Mouse (Mus musculus): ENCODE data around the gene Mfap3. TPM values are rescaled to one million over a fixed set of nuclear protein-coding genes. Genes with fewer than 3 reads are reported as not detected.
"Not testable (repeated sequence)": the region's sequence is repeated elsewhere in the genome, so short reads cannot be mapped to it uniquely, and the experiment has no call there.

Gene Mfap3
- polyA plus RNA-seq, 1 experiment from 2014 or later = 60.4 TPM

DNA sequence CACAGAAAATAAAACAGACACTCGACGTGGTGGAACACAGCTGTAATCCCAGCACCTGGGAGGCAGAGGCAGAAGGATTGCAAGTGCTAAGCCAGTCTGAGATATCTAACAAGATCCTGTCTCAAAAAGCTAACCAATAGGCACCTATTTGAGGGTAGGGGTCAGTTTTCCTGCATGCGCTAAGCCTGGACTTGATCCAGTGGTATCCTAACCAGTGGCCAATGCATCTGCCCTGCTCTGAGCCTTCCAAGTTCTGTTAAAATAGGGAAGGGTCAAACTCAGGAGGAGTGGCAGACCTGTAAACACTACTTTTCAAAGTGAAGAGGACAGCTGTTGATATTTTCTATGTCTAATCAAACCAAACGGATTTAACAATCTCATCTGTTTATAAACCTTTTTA is 13.8 kb downstream of the Mfap3 start:
- WGBS = 90% methylated on average over 4 of the region's 4 CpGs
- Histone ChIP-seq H3K4me3 (replicated peaks) (no peak overlapping the region), H3K9ac (replicated peaks) (no peak overlapping the region), H3K27me3 (no peaks in the 10 kb centered on the region), H3K9me3 (no peaks in the 10 kb centered on the region), H3K36me3 (peaks cover 42% of the 10 kb centered on the region), H3K4me2 (replicated peaks) (no peak overlapping the region), H3K27ac (peak overlapping the region; percentile 91), H3K4me1 (replicated peaks) (peaks cover 24% of the 10 kb centered on the region)
- ATAC-seq = no peak

GRCm38 (mm10) chr11:57535912-57536311 is 17.4 kb downstream of the Mfap3 start:
- H3K36me3 ChIP-seq = peaks cover 14% of the 10 kb centered on the region
- WGBS = 88% methylated on average over 5 of the region's 5 CpGs
- H3K27ac ChIP-seq = no peak overlapping the region
- H3K4me2 ChIP-seq (replicated peaks) = no peak overlapping the region
- H3K9me3 ChIP-seq = no peaks in the 10 kb centered on the region
- H3K4me3 ChIP-seq (replicated peaks) = no peak overlapping the region
- ATAC-seq = no peak
- no peak overlapping the region for H3K9ac ChIP-seq (replicated peaks)
- H3K27me3 ChIP-seq = no peaks in the 10 kb centered on the region
- peaks cover 28% of the 10 kb centered on the region for H3K4me1 ChIP-seq (replicated peaks)

DNA sequence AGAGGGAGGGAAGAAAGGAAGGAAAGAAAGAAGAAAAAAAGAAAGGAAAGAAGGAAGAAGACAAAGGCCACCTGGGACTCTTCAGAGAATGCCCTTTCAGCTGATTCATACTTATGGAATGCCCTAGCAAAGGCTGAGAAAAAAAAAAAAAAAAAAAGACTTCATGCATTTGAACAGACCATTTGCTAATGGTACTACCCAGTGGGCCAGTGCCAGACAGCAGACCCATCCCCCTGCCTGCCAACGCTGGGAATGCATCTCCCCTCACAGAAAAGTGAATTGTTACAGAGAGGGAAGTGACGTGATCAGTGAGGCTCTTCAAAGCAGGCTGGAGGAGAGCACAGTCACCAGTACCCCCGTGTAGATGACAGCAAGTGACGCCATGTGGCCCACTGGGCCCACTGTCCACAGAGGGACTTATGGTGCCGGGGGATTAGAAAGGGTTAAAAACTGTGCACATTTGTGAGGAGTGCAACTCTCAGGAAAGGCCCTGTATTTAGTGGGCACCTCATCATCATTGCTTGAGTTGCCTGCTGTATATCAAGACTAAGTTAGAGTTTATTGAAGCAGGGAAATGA is 21.5 kb downstream of the Mfap3 start:
- H3K27ac ChIP-seq = peak overlapping the region; percentile 57
- peaks cover 14% of the 10 kb centered on the region for H3K4me1 ChIP-seq (replicated peaks)
- ATAC-seq = 0 out of 2 replicates have a peak, but pooled peaks have one; percentile 56
- H3K4me2 ChIP-seq (replicated peaks) = no peak overlapping the region
- H3K36me3 ChIP-seq = no peaks in the 10 kb centered on the region
- 71% methylated on average over 5 of the region's 5 CpGs for WGBS
- H3K9me3 ChIP-seq = no peaks in the 10 kb centered on the region
- H3K4me3 ChIP-seq (replicated peaks) = no peak overlapping the region
- H3K27me3 ChIP-seq = no peaks in the 10 kb centered on the region
- H3K9ac ChIP-seq (replicated peaks) = no peak overlapping the region

GRCm38 (mm10) chr11:57540681-57541080 is 22.2 kb downstream of the Mfap3 start:
- H3K27ac ChIP-seq = peak overlapping the region; percentile 57
- ATAC-seq = peak; percentile 45; the same call in 1 of the 2 replicates

GRCm38 (mm10) chr11:57548618-57549550 is 30.4 kb downstream of the Mfap3 start:
- H3K9me3 ChIP-seq = no peaks in the 10 kb centered on the region
- peak overlapping the region; percentile 39 for H3K4me2 ChIP-seq (replicated peaks)
- H3K4me3 ChIP-seq (replicated peaks) = no peak overlapping the region
- peak; percentile 72 for ATAC-seq
- peaks cover 33% of the 10 kb centered on the region for H3K4me1 ChIP-seq (replicated peaks)
- H3K36me3 ChIP-seq = no peaks in the 10 kb centered on the region
- 28% methylated on average over 18 of the region's 18 CpGs for WGBS
- H3K9ac ChIP-seq (replicated peaks) = 0 out of 2 replicates have a peak overlapping the region, but pooled peaks have one; percentile 25
- peak overlapping the region; percentile 58; the same call in 1 of the 2 replicates for H3K27ac ChIP-seq
- no peaks in the 10 kb centered on the region for H3K27me3 ChIP-seq

More at GRCm38 (mm10) chr11:57540681-57541080, 22.2 kb downstream of the Mfap3 start:
- WGBS = 61% methylated on average over 2 of the region's 2 CpGs
- H3K4me3 ChIP-seq (replicated peaks) = no peak overlapping the region
- no peak overlapping the region for H3K4me2 ChIP-seq (replicated peaks)
- H3K9me3 ChIP-seq = no peaks in the 10 kb centered on the region
- no peaks in the 10 kb centered on the region for H3K36me3 ChIP-seq
- no peaks in the 10 kb centered on the region for H3K27me3 ChIP-seq
- peaks cover 12% of the 10 kb centered on the region for H3K4me1 ChIP-seq (replicated peaks)
- H3K9ac ChIP-seq (replicated peaks) = no peak overlapping the region

DNA sequence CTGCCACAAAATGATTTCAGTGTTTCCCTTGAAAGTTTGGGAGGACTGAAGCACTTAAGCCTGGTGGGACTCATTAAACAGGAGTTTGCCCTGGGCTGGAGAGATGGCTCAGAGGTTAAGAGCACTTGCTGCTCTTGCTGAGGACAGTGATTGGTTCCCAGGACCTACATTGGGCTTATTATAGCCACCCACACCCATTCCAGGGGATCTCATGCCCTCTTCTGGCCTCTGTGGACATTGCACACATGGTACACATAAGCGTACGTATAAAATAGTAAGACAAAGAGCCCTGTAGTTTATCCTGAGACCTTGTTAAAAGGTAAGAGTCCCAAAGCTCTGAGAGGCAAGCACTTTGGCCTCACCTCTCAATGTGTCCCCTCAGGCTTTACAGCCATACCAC is 31.8 kb downstream of the Mfap3 start:
- Histone ChIP-seq H3K36me3 (no peaks in the 10 kb centered on the region), H3K27ac (no peak overlapping the region), H3K9me3 (no peaks in the 10 kb centered on the region), H3K4me1 (replicated peaks) (peaks cover 36% of the 10 kb centered on the region), H3K4me2 (replicated peaks) (no peak overlapping the region), H3K27me3 (no peaks in the 10 kb centered on the region), H3K9ac (replicated peaks) (no peak overlapping the region), H3K4me3 (replicated peaks) (no peak overlapping the region)
- WGBS = 95% methylated on average over 2 of the region's 2 CpGs
- no peak for ATAC-seq

GRCm38 (mm10) chr11:57551016-57551415 is 32.6 kb downstream of the Mfap3 start:
- Histone ChIP-seq H3K27me3 (no peaks in the 10 kb centered on the region), H3K4me2 (replicated peaks) (no peak overlapping the region), H3K9ac (replicated peaks) (no peak overlapping the region), H3K4me3 (replicated peaks) (no peak overlapping the region), H3K36me3 (no peaks in the 10 kb centered on the region), H3K4me1 (replicated peaks) (peaks cover 36% of the 10 kb centered on the region), H3K27ac (no peak overlapping the region), H3K9me3 (no peaks in the 10 kb centered on the region)
- no peak for ATAC-seq
- 91% methylated on average over 8 of the region's 8 CpGs for WGBS

- Histone ChIP-seq H3K9me3 (no peaks in the 10 kb centered on the region), H3K9ac (replicated peaks) (no peak overlapping the region), H3K27ac (peak overlapping the region; percentile 86), H3K36me3 (no peaks in the 10 kb centered on the region), H3K27me3 (no peaks in the 10 kb centered on the region), H3K4me2 (replicated peaks) (peak overlapping the region; percentile 32; the same call in 1 of the 2 replicates), H3K4me1 (replicated peaks) (peaks cover 33% of the 10 kb centered on the region), H3K4me3 (replicated peaks) (no peak overlapping the region)
- peak; percentile 85 for ATAC-seq
- WGBS = 9% methylated on average over 9 of the region's 9 CpGs
Measured at GRCm38 (mm10) chr11:57553015-57553780, 34.7 kb downstream of the Mfap3 start.

DNA sequence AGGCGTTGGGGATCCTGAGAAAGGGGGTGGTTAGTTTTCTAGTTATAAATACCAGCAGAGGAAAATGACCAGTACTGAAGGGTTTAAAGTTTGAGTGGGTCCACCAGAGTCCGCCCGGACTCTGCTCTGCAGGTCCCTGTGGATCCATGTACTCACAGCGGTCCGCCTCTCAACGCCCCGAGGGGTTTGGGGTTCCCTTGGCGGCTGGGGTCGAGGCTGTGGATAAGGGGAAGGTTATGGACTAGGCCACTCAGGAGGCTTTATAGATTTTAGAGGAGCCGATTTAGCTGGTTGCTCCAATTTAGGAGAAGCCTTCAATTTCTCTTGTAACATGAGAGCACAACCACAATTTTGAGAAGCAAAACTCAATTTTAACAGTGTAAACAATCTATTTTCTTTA is 39.5 kb downstream of the Mfap3 start:
- H3K9me3 ChIP-seq; H3K27me3 ChIP-seq; H3K36me3 ChIP-seq; ATAC-seq; H3K27ac ChIP-seq; H3K9ac ChIP-seq (replicated peaks); H3K4me2 ChIP-seq (replicated peaks); H3K4me3 ChIP-seq (replicated peaks): not testable (repeated sequence)
- WGBS = 88% methylated on average over 9 of the region's 10 CpGs
- peaks cover 12% of the 10 kb centered on the region for H3K4me1 ChIP-seq (replicated peaks)

- H3K4me1 ChIP-seq (replicated peaks) = peaks cover 13% of the 10 kb centered on the region
- ATAC-seq = no peak
- 0 out of 2 replicates have a peak, but pooled peaks cover 2% of the 10 kb centered on the region for H3K9me3 ChIP-seq
- WGBS = 72% methylated on average over 12 of the region's 12 CpGs
- no peak overlapping the region for H3K4me3 ChIP-seq (replicated peaks)
- H3K4me2 ChIP-seq (replicated peaks) = no peak overlapping the region
- no peaks in the 10 kb centered on the region for H3K36me3 ChIP-seq
- H3K27ac ChIP-seq = no peak overlapping the region
- no peak overlapping the region for H3K9ac ChIP-seq (replicated peaks)
- peaks cover 10% of the 10 kb centered on the region; the same call in 1 of the 2 replicates for H3K27me3 ChIP-seq
Measured at GRCm38 (mm10) chr11:57564564-57564963, 46.1 kb downstream of the Mfap3 start.

DNA sequence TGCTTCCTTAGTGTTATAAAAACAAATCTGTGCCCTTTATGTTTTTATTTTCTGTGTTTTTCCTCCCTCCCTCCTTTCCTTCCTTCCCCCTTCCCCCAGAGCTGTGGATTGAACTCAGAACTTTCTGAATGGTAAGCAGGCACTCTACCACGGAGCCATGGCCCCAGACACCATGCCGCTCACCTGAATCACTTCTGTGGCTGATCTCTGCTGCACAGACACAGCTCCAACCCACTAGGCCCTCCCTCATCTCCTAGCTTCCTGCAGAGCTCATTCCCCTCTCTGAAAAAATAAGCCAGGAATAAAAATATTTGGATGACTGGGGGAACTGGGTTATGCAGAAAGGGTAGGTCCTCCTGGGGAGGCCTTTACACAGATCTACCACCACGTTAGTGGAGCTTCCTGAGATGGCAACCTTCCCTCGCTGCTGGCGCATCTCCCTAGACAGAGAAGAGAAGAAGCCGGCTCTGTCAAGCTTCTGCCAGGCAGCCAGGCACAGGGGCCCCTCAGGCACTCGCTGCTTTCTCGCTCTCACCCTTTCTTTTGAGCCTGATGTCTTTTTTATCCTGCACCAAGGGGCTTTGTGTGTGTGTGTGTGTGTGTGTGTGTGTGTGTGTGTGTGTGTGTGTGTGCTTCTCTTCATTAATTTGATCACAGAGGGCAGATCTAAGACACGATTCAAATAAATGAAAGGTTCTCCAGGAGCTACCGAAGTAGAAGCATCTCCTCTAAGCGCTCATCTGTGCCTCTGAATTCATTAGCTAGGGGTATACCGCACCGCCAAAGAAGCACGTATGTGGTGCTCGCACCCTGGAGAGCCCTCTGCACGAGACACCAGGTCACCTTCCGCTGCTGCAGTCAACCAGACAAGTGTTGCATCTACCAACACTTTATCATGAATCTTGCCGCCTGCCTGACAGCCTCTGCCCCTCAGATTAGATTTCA is 47.9 kb downstream of the Mfap3 start:
- Histone ChIP-seq H3K4me1 (replicated peaks) (peaks cover 13% of the 10 kb centered on the region), H3K4me2 (replicated peaks) (peak overlapping the region; percentile 41), H3K27me3 (peaks cover 13% of the 10 kb centered on the region), H3K9me3 (peaks cover 7% of the 10 kb centered on the region; the same call in 1 of the 2 replicates), H3K27ac (peak overlapping the region; percentile 48), H3K36me3 (no peaks in the 10 kb centered on the region), H3K9ac (replicated peaks) (no peak overlapping the region; the same call in 1 of the 2 replicates), H3K4me3 (replicated peaks) (no peak overlapping the region)
- ATAC-seq = peak; percentile 74
- WGBS = 15% methylated on average over 18 of the region's 18 CpGs

Data from midbrain, embryonic 13.5 days (tissue).